8 mouse cellular contexts compared by ENCODE assay signal in the genomic region with DNA sequence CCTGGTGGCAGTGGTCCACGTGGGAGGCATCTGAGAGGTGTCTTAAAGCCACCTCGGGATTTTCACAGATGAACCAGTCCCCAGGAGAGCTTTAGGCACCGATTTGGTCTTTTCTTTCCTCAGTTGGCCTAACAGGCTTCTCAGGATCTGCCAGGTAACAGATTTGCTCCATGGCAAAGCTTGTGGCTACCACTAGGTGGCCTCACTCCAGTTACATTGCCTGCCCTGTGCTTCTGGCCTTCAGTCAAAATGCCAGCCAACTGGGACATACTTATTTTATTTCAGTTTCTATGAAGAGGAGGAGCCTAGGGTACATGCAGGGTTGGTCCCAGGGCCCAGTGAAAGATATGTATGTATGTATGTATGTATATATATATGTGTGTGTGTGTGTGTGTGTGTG. TPM values are rescaled to one million over a fixed set of nuclear protein-coding genes. Genes with fewer than 3 reads are reported as not detected.
A peak's percentile ranks its signal among the peaks of the same experiment; 100 is the strongest.
DNase-seq lines count a peak whose midpoint lies in the region; ATAC-seq and TF ChIP-seq lines count a peak whose summit lies in the region.

No protein-coding gene starts in this region.

- TF ChIP-seq CTCF in G1E (IDR thresholded peaks at IDR 0.05; ENCODE audit: low read depth, low read length) = peak; percentile 20; the same call in 1 of the 2 replicates
- TF ChIP-seq CTCF in hindbrain, postnatal 0 days (IDR thresholded peaks at IDR 0.05; ENCODE audit: low read depth) = peak; percentile 83

- ATAC-seq in kidney, embryonic 14.5 days (ENCODE audit: low FRiP score, low TSS enrichment) = no peak
- no peak for ATAC-seq in G1E (ENCODE audit: extremely low read depth, insufficient number of reproducible peaks, low FRiP score, poor library complexity, severe bottlenecking)
- ATAC-seq in hindbrain, postnatal 0 days = 0 out of 2 replicates have a peak, but pooled peaks have one; percentile 10
- peak; percentile 48 for ATAC-seq in megakaryocyte progenitor cell, adult 5-6 weeks (replicated peaks; ENCODE audit: poor library complexity)

- H3K27ac ChIP-seq in kidney, embryonic 14.5 days (ENCODE audit: low read depth, low read length) = no peak overlapping the region
- no peak overlapping the region for H3K27ac ChIP-seq in hindbrain, postnatal 0 days

- no peak overlapping the region for H3K9ac ChIP-seq in kidney, embryonic 14.5 days (ENCODE audit: low read depth, low read length)
- no peak overlapping the region for H3K9ac ChIP-seq in hindbrain, postnatal 0 days (replicated peaks; ENCODE audit: low read length)

- H3K4me1 ChIP-seq in kidney, embryonic 14.5 days (ENCODE audit: control insufficient read depth, insufficient read depth, low read length) = no peaks in the 10 kb centered on the region
- H3K4me1 ChIP-seq in G1E (ENCODE audit: insufficient read depth, low read depth, low read length) = peaks cover 16% of the 10 kb centered on the region; the same call in 1 of the 2 replicates
- no peaks in the 10 kb centered on the region for H3K4me1 ChIP-seq in hindbrain, postnatal 0 days (ENCODE audit: insufficient read depth, low read length)

- H3K27me3 ChIP-seq in kidney, embryonic 14.5 days (ENCODE audit: control insufficient read depth, insufficient read depth, low read length) = no peaks in the 10 kb centered on the region
- H3K27me3 ChIP-seq in G1E (ENCODE audit: insufficient read depth, low read length) = peaks cover 7% of the 10 kb centered on the region; the same call in 1 of the 2 replicates
- no peaks in the 10 kb centered on the region for H3K27me3 ChIP-seq in hindbrain, postnatal 0 days (ENCODE audit: insufficient read depth, low read length)

- H3K9me3 ChIP-seq in kidney, embryonic 14.5 days (ENCODE audit: control insufficient read depth, low read length) = no peaks in the 10 kb centered on the region
- no peaks in the 10 kb centered on the region for H3K9me3 ChIP-seq in G1E (replicated peaks)
- H3K9me3 ChIP-seq in hindbrain, postnatal 0 days (ENCODE audit: low read length) = no peaks in the 10 kb centered on the region

- no peak overlapping the region for H3K4me3 ChIP-seq in kidney, embryonic 14.5 days (ENCODE audit: low read length)
- no peak overlapping the region for H3K4me3 ChIP-seq in G1E (ENCODE audit: low read depth, low read length)
- H3K4me3 ChIP-seq in hindbrain, postnatal 0 days (ENCODE audit: low read length) = no peak overlapping the region

- peak; percentile 44 for DNase-seq in kidney, adult 11 months
- DNase-seq in G1E (ENCODE audit: low spot score) = no peak
- peak; percentile 50 for DNase-seq in cerebellum, adult 11-12 months
- peak; percentile 77 for DNase-seq in hindbrain, postnatal 0 days (ENCODE audit: low spot score)
- no peak for DNase-seq in right cerebral cortex, postnatal 36 days (ENCODE audit: low spot score in 2 of 2)
- DNase-seq in spleen, postnatal 4 days (ENCODE audit: low spot score in 2 of 2) = no peak

- 8% methylated on average over 3 of the region's 3 CpGs for WGBS in kidney, embryonic 14.5 days
- WGBS in hindbrain, postnatal 0 days = 7% methylated on average over 3 of the region's 3 CpGs

- H3K36me3 ChIP-seq in kidney, embryonic 14.5 days (ENCODE audit: control insufficient read depth, insufficient read depth, low read length) = no peaks in the 10 kb centered on the region
- no peaks in the 10 kb centered on the region for H3K36me3 ChIP-seq in G1E (replicated peaks)
- H3K36me3 ChIP-seq in hindbrain, postnatal 0 days (ENCODE audit: insufficient read depth, low read length) = no peaks in the 10 kb centered on the region

- H3K4me2 ChIP-seq in kidney, embryonic 14.5 days (replicated peaks; ENCODE audit: low read depth, low read length) = no peak overlapping the region
- H3K4me2 ChIP-seq in hindbrain, postnatal 0 days (ENCODE audit: low read depth, low read length) = no peak overlapping the region

RNA-seq across cellular contexts. Expression of a gene that starts 6.9 kb away (rescaled TPM):
- 19.3 and 25.1 TPM in 2 replicates for polyA plus RNA-seq in kidney, embryonic 14.5 days (2014; fragmentation: Nextera tagmentation; extraction: Ambion mirVana)
- total RNA-seq in G1E (2014; fragmentation: Nextera tagmentation) (not detected in 2 replicates), G1E (2017) (0.22 TPM in 1 of 2 replicates, not detected in the other)
- not detected in 2 replicates for polyA plus RNA-seq in G1E (2012)
- 6.5 and 9.7 TPM in 2 replicates for total RNA-seq in hindbrain, postnatal 0 days (2014; rRNA removed)
- polyA plus RNA-seq in hindbrain, postnatal 0 days (2015; fragmentation: Nextera tagmentation; extraction: Ambion mirVana) = 8.4 and 9.0 TPM in 2 replicates
- total RNA-seq in megakaryocyte progenitor cell, adult 5-6 weeks (2015) = 0.05 and 0.15 TPM in 2 replicates
- total RNA-seq in megakaryocyte progenitor cell, adult 5-6 weeks (2017) = 0.21 and 0.44 TPM in 2 replicates

RNA-seq across cellular contexts. Expression of a gene that starts 24.2 kb away (rescaled TPM):
- polyA plus RNA-seq in kidney, embryonic 14.5 days (2014; fragmentation: Nextera tagmentation; extraction: Ambion mirVana) = 52.1 and 54.6 TPM in 2 replicates
- not detected in 2 replicates for total RNA-seq in G1E (2014; fragmentation: Nextera tagmentation)
- total RNA-seq in G1E (2017) = 0.27 TPM in 1 of 2 replicates, not detected in the other
- not detected in 2 replicates for polyA plus RNA-seq in G1E (2012)
- 46.1 and 51.1 TPM in 2 replicates for total RNA-seq in hindbrain, postnatal 0 days (2014; rRNA removed)
- polyA plus RNA-seq in hindbrain, postnatal 0 days (2015; fragmentation: Nextera tagmentation; extraction: Ambion mirVana) = 47.6 and 54.6 TPM in 2 replicates
- total RNA-seq in megakaryocyte progenitor cell, adult 5-6 weeks (2015) = not detected in 2 replicates
- 0.17 TPM in 1 of 2 replicates, not detected in the other for total RNA-seq in megakaryocyte progenitor cell, adult 5-6 weeks (2017)

Comparison
In these comparisons a context has a peak if more than half of its experiments do, and no peak if none do; other contexts are left out.
1. DNase-seq: peak in kidney, adult 11 months (single experiment), cerebellum, adult 11-12 months (single experiment) and hindbrain, postnatal 0 days (single experiment); none in G1E (single experiment), right cerebral cortex, postnatal 36 days (0 of 2) and spleen, postnatal 4 days (0 of 2).
2. ATAC-seq: peak in hindbrain, postnatal 0 days (single experiment) and megakaryocyte progenitor cell, adult 5-6 weeks (single experiment); none in kidney, embryonic 14.5 days (single experiment) and G1E (single experiment).
3. RNA of a gene that starts 24.2 kb away (total RNA-seq): 46.1 to 51.1 TPM in hindbrain, postnatal 0 days; 0.27 TPM in G1E and 0.17 TPM in megakaryocyte progenitor cell, adult 5-6 weeks; every median in the first group is over 10 times any median in the second.